In genomic region chr4:132743992-132744911, GRCm38 (mm10) we compare ENCODE assay signal across 10 mouse cellular contexts. TPM values are rescaled to one million over a fixed set of nuclear protein-coding genes. Genes with fewer than 3 reads are reported as not detected.
A peak's percentile ranks its signal among the peaks of the same experiment; 100 is the strongest.
DNase-seq lines count a peak whose midpoint lies in the region; ATAC-seq lines count a peak whose summit lies in the region.
"Had no signal": no experiment of that assay in that cellular context is flagged by ENCODE, and none has a peak within 500 bp of the region (broad histone marks: within the 10 kb centered on the region; RNA-seq: fewer than 3 reads in every experiment).

No protein-coding gene starts in this region.

- peak; percentile 47; the same call in 1 of the 2 replicates for ATAC-seq in liver, embryonic 11.5 days (replicated peaks; ENCODE audit: low FRiP score)
- ATAC-seq in frontal cortex, adult (ENCODE audit: low TSS enrichment): peak; percentile 34; the same call in 1 of the 2 replicates

- H3K36me3 ChIP-seq in liver, embryonic 11.5 days (ENCODE audit: control insufficient read depth, insufficient read depth, low read length): no peaks in the 10 kb centered on the region
- H3K36me3 ChIP-seq: embryonic facial prominence, embryonic 13.5 days; stomach, embryonic 15.5 days had no signal

- no peaks in the 10 kb centered on the region for H3K27me3 ChIP-seq in liver, embryonic 11.5 days (replicated peaks; ENCODE audit: control insufficient read depth, insufficient read depth, low read length)
- H3K27me3 ChIP-seq: embryonic facial prominence, embryonic 13.5 days; stomach, embryonic 15.5 days had no signal

- peaks cover 10% of the 10 kb centered on the region for H3K4me1 ChIP-seq in liver, embryonic 11.5 days (replicated peaks; ENCODE audit: control insufficient read depth, insufficient read depth, low read length)
- H3K4me1 ChIP-seq: embryonic facial prominence, embryonic 13.5 days had no signal

- H3K4me3 ChIP-seq in liver, embryonic 11.5 days (ENCODE audit: low read depth, low read length): no peak overlapping the region
- H3K4me3 ChIP-seq: embryonic facial prominence, embryonic 13.5 days; stomach, embryonic 15.5 days had no signal

- no peak overlapping the region for H3K27ac ChIP-seq in liver, embryonic 11.5 days (ENCODE audit: low read depth, low read length)
- H3K27ac ChIP-seq: embryonic facial prominence, embryonic 13.5 days; stomach, embryonic 15.5 days had no signal

- WGBS in liver, embryonic 11.5 days: 60% methylated on average over 11 of the region's 11 CpGs

- DNase-seq in liver, embryonic 11.5 days (ENCODE audit: low spot score): no peak
- no peak for DNase-seq in liver
- DNase-seq in layer of hippocampus, postnatal 10 days (ENCODE audit: low spot score in 2 of 2): peak; percentile 34 to 47
- peak; percentile 38 for DNase-seq in right cerebral cortex, postnatal 25 days
- no peak for DNase-seq in cerebellum, postnatal 4 days (ENCODE audit: low spot score in 2 of 2)
- no peak for DNase-seq in embryo, embryonic 11 days
- DNase-seq: kidney, postnatal 14 days had no signal

- H3K9ac ChIP-seq in liver, embryonic 11.5 days (ENCODE audit: low read depth, low read length): no peak overlapping the region
- H3K9ac ChIP-seq: embryonic facial prominence, embryonic 13.5 days; stomach, embryonic 15.5 days had no signal

- H3K9me3 ChIP-seq in liver, embryonic 11.5 days (ENCODE audit: control insufficient read depth, low read length): no peaks in the 10 kb centered on the region
- H3K9me3 ChIP-seq: embryonic facial prominence, embryonic 13.5 days; stomach, embryonic 15.5 days had no signal

- H3K4me2 ChIP-seq in liver, embryonic 11.5 days: no peak overlapping the region
- H3K4me2 ChIP-seq: embryonic facial prominence, embryonic 13.5 days; stomach, embryonic 15.5 days had no signal

RNA-seq across cellular contexts. Expression of gene Xkr8, which starts 11.9 kb away (rescaled TPM):
- 5.1 and 7.7 TPM in 2 replicates for polyA plus RNA-seq in liver, embryonic 11.5 days (2014; fragmentation: Nextera tagmentation; extraction: Ambion mirVana)
- 1 to 10 TPM; 2.2 to 2.8 TPM for total RNA-seq in layer of hippocampus, postnatal 10 days (2021)

RNA-seq across cellular contexts. Expression of gene Smpdl3b, which starts 12.8 kb away (rescaled TPM):
- polyA plus RNA-seq in liver, embryonic 11.5 days (2014; fragmentation: Nextera tagmentation; extraction: Ambion mirVana): 2.9 and 3.2 TPM in 2 replicates
- 1 to 10 TPM in 1 of 2 experiments, under 1 TPM in 1; 0.87 to 1.2 TPM for total RNA-seq in layer of hippocampus, postnatal 10 days (2021)

RNA-seq across cellular contexts. Expression of gene Rpa2, which starts 23.9 kb away (rescaled TPM):
- polyA plus RNA-seq in liver, embryonic 11.5 days (2014; fragmentation: Nextera tagmentation; extraction: Ambion mirVana): 156 and 165 TPM in 2 replicates
- 10 to 100 TPM; 14.1 to 15.7 TPM for total RNA-seq in layer of hippocampus, postnatal 10 days (2021)

RNA-seq across cellular contexts. Expression of gene Themis2, which starts 51.9 kb away (rescaled TPM):
- 2.7 and 3.3 TPM in 2 replicates for polyA plus RNA-seq in liver, embryonic 11.5 days (2014; fragmentation: Nextera tagmentation; extraction: Ambion mirVana)
- under 1 TPM; 0.71 to 0.87 TPM for total RNA-seq in layer of hippocampus, postnatal 10 days (2021)

Comparison
In these comparisons a context has a peak if more than half of its experiments do, and no peak if none do; other contexts are left out.
1. DNase-seq: peak in layer of hippocampus, postnatal 10 days (2 of 2) and right cerebral cortex, postnatal 25 days (single experiment); none in liver, embryonic 11.5 days (single experiment), liver (single experiment), cerebellum, postnatal 4 days (0 of 2) and embryo, embryonic 11 days (single experiment).